Mouse (Mus musculus) bone marrow macrophage, adult 2 months (primary cell): ENCODE data around the gene Acap3.

Experiments
- CTCF ChIP-seq: IDR thresholded peaks from 2 replicates; pipeline ENCODE4 v1.5.1; 2012; ENCODE audit warnings: low read depth, mild to moderate bottlenecking, low read length, moderate library complexity
- POLR2A ChIP-seq: IDR thresholded peaks from 2 replicates; pipeline ENCODE4 v1.6.1; 2012; ENCODE audit warnings: mild to moderate bottlenecking, low read depth, low read length, borderline replicate concordance

DNA sequence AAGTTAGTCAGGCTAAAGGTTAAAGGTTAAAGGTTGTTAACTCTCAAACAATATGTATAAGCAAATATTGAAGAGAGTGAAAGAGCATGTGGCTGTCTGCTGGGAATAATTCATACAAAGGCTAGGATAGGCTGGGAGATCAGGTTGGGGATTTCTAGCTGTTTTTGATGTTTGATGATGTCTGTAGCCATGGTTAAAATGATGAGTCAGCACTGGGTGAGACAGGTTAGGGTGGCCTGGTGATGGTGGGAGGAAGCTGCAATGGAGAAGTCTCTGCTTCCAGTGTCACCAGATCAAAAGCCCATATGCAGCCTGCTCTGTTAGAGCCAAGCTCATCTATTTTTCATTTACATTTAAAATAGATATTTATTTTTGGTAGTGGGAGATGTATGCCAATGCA, 55.5 kb downstream of the Acap3 start:
- TF ChIP-seq CTCF (no peak), POLR2A (no peak)
